Mouse (Mus musculus) embryonic facial prominence, embryonic 11.5 days (tissue): ENCODE results near the gene Icam1. TPM values are rescaled to one million over a fixed set of nuclear protein-coding genes. Genes with fewer than 3 reads are reported as not detected.

ENCODE experiments used
- ATAC-seq: fragments of 200-750 bp; cut with Nextera tagmentation; replicated peaks from 2 replicates; pipeline ENCODE4 v1.8.0; 2017; ENCODE audit warnings: low read depth; ENCODE audit not compliant: insufficient number of reproducible peaks, low FRiP score, low TSS enrichment
- DNase-seq: peaks from one replicate; pipeline ENCODE4 v3.0.0-alpha.2; 2015; ENCODE audit warnings: low spot score
- H3K27ac ChIP-seq: fragments of 300-500 bp; sonication (generic); replicated peaks from 2 replicates; pipeline ENCODE4 v1.5.1; 2014; ENCODE audit warnings: mild to moderate bottlenecking, low read depth, low read length, control low read depth
- H3K27me3 ChIP-seq: fragments of 300-500 bp; sonication (generic); 2 replicates; pipeline ENCODE4 v1.6.1; 2014; ENCODE audit warnings: mild to moderate bottlenecking, low read length, moderate library complexity, mixed read lengths; ENCODE audit not compliant: control insufficient read depth, insufficient read depth
- H3K36me3 ChIP-seq: fragments of 300-500 bp; sonication (generic); replicated peaks from 2 replicates; pipeline ENCODE4 v1.6.1; 2014; ENCODE audit warnings: low read depth, mild to moderate bottlenecking, low read length, moderate library complexity, mixed read lengths; ENCODE audit not compliant: control insufficient read depth, insufficient read depth
- H3K4me1 ChIP-seq: fragments of 300-500 bp; sonication (generic); 2 replicates; pipeline ENCODE4 v1.6.1; 2014; ENCODE audit warnings: low read length, mixed read lengths; ENCODE audit not compliant: control insufficient read depth, insufficient read depth
- H3K4me2 ChIP-seq: fragments of 300-500 bp; sonication (generic); 2 replicates; pipeline ENCODE4 v1.6.1; 2014; ENCODE audit warnings: low read depth, mild to moderate bottlenecking, control low read depth, low read length, moderate library complexity
- H3K4me3 ChIP-seq: fragments of 300-500 bp; sonication (generic); 2 replicates; pipeline ENCODE4 v1.5.1; 2014; ENCODE audit warnings: low read depth, low read length, control low read depth
- H3K9ac ChIP-seq: fragments of 300-500 bp; sonication (generic); replicated peaks from 2 replicates; pipeline ENCODE4 v1.6.1; 2014; ENCODE audit warnings: mild to moderate bottlenecking, control low read depth, low read length
- H3K9me3 ChIP-seq: fragments of 300-500 bp; sonication (generic); replicated peaks from 2 replicates; pipeline ENCODE4 v1.6.1; 2016; ENCODE audit warnings: mild to moderate bottlenecking, low read length, inconsistent platforms, mixed read lengths; ENCODE audit not compliant: control insufficient read depth
- WGBS: fragments of 180-500 bp; shearing (Covaris S2); extraction: QIAGEN DNeasy Blood & Tissue Kit; methylation state at CpG from one replicate; pipeline ENCODE4 v1.1.7; 2014; 5-methylcytosine and 5-hydroxymethylcytosine counted together
- polyA plus RNA-seq: library from polyadenylated mRNA; unstranded; fragments of >200 nt; fragmentation: Nextera tagmentation; extraction: Ambion mirVana; gene quantifications from 2 replicates; pipeline ENCODE4 v1.2.1, GENCODE M21; 2014

The Icam1 gene
- polyA plus RNA-seq, 1 experiment from 2014 or later = 4.5 TPM

GRCm38 (mm10) chr9:21034481-21035085, 18.8 kb downstream of the Icam1 start:
- Histone ChIP-seq H3K36me3 (no peaks in the 10 kb centered on the region), H3K9me3 (no peaks in the 10 kb centered on the region), H3K4me1 (peaks cover 6% of the 10 kb centered on the region), H3K27ac (no peak overlapping the region), H3K27me3 (peaks cover 80% of the 10 kb centered on the region), H3K4me3 (no peak overlapping the region), H3K9ac (no peak overlapping the region), H3K4me2 (no peak overlapping the region)
- no peak for ATAC-seq
- peak; percentile 63 for DNase-seq
- 3% methylated on average over 17 of the region's 17 CpGs for WGBS

- WGBS = 14% methylated on average over 9 of the region's 9 CpGs
- DNase-seq (no peak), ATAC-seq (no peak)
- Histone ChIP-seq H3K4me1 (peaks cover 6% of the 10 kb centered on the region), H3K27ac (no peak overlapping the region), H3K27me3 (peaks cover 80% of the 10 kb centered on the region), H3K9ac (peak overlapping the region; percentile 25; the same call in 1 of the 2 replicates), H3K36me3 (no peaks in the 10 kb centered on the region), H3K4me3 (no peak overlapping the region), H3K9me3 (no peaks in the 10 kb centered on the region), H3K4me2 (no peak overlapping the region)
Observed at GRCm38 (mm10) chr9:21035586-21035985, 19.8 kb downstream of the Icam1 start.

- no peak overlapping the region for H3K4me3 ChIP-seq
- peaks cover 6% of the 10 kb centered on the region for H3K4me1 ChIP-seq
- H3K4me2 ChIP-seq = no peak overlapping the region
- H3K36me3 ChIP-seq = no peaks in the 10 kb centered on the region
- H3K9ac ChIP-seq = no peak overlapping the region
- H3K27ac ChIP-seq = no peak overlapping the region
- WGBS = 5% methylated on average over 20 of the region's 20 CpGs
- no peak for ATAC-seq
- no peak for DNase-seq
- H3K9me3 ChIP-seq = no peaks in the 10 kb centered on the region
- H3K27me3 ChIP-seq = peaks cover 80% of the 10 kb centered on the region
Observed at GRCm38 (mm10) chr9:21036161-21036560, 20.4 kb downstream of the Icam1 start.

- ATAC-seq = no peak
- no peak for DNase-seq
- no peaks in the 10 kb centered on the region for H3K9me3 ChIP-seq
- H3K9ac ChIP-seq = no peak overlapping the region
- H3K27ac ChIP-seq = no peak overlapping the region
- H3K4me2 ChIP-seq = no peak overlapping the region
- no peaks in the 10 kb centered on the region for H3K36me3 ChIP-seq
- H3K4me3 ChIP-seq = no peak overlapping the region
- H3K4me1 ChIP-seq = peaks cover 6% of the 10 kb centered on the region
- peaks cover 79% of the 10 kb centered on the region for H3K27me3 ChIP-seq
- WGBS = 1% methylated on average over 22 of the region's 22 CpGs
Observed at GRCm38 (mm10) chr9:21036666-21037065, 20.9 kb downstream of the Icam1 start.

- Histone ChIP-seq H3K9ac (peak overlapping the region; percentile 58), H3K4me1 (peaks cover 3% of the 10 kb centered on the region), H3K27me3 (peaks cover 72% of the 10 kb centered on the region), H3K4me3 (peak overlapping the region; percentile 35), H3K36me3 (no peaks in the 10 kb centered on the region), H3K4me2 (peak overlapping the region; percentile 62), H3K27ac (no peak overlapping the region), H3K9me3 (no peaks in the 10 kb centered on the region)
- peak; percentile 18 for DNase-seq
- 1% methylated on average over 31 of the region's 31 CpGs for WGBS
- no peak; the same call in 1 of the 2 replicates for ATAC-seq
Observed at GRCm38 (mm10) chr9:21037481-21037891, 21.7 kb downstream of the Icam1 start.

- peaks cover 3% of the 10 kb centered on the region for H3K4me1 ChIP-seq
- H3K4me3 ChIP-seq = no peak overlapping the region
- H3K4me2 ChIP-seq = no peak overlapping the region
- no peak for DNase-seq
- H3K9ac ChIP-seq = no peak overlapping the region
- H3K27me3 ChIP-seq = peaks cover 52% of the 10 kb centered on the region
- no peaks in the 10 kb centered on the region for H3K9me3 ChIP-seq
- 72% methylated on average over 3 of the region's 3 CpGs for WGBS
- no peak overlapping the region for H3K27ac ChIP-seq
- no peaks in the 10 kb centered on the region for H3K36me3 ChIP-seq
- no peak for ATAC-seq
Observed at GRCm38 (mm10) chr9:21039779-21040178, 24.0 kb downstream of the Icam1 start.

GRCm38 (mm10) chr9:21041308-21041707, 25.5 kb downstream of the Icam1 start:
- 39% methylated on average over 4 of the region's 4 CpGs for WGBS
- H3K36me3 ChIP-seq = no peaks in the 10 kb centered on the region
- H3K27me3 ChIP-seq = peaks cover 37% of the 10 kb centered on the region
- no peaks in the 10 kb centered on the region for H3K9me3 ChIP-seq
- no peak overlapping the region for H3K27ac ChIP-seq
- DNase-seq = no peak
- H3K4me1 ChIP-seq = peaks cover 3% of the 10 kb centered on the region
- H3K4me2 ChIP-seq = no peak overlapping the region
- 0 out of 2 replicates have a peak overlapping the region, but pooled peaks have one; percentile 25 for H3K9ac ChIP-seq
- no peak overlapping the region for H3K4me3 ChIP-seq
- no peak for ATAC-seq

GRCm38 (mm10) chr9:21043563-21043962, 27.8 kb downstream of the Icam1 start:
- Histone ChIP-seq H3K27ac (no peak overlapping the region), H3K27me3 (peaks cover 14% of the 10 kb centered on the region), H3K9ac (no peak overlapping the region), H3K36me3 (no peaks in the 10 kb centered on the region), H3K4me3 (no peak overlapping the region), H3K4me2 (no peak overlapping the region), H3K9me3 (no peaks in the 10 kb centered on the region), H3K4me1 (no peaks in the 10 kb centered on the region)
- 81% methylated on average over 4 of the region's 4 CpGs for WGBS
- DNase-seq = no peak
- ATAC-seq = no peak
